Mouse (Mus musculus): ENCODE results near the gene Enkd1. TPM values are rescaled to one million over a fixed set of nuclear protein-coding genes. Genes with fewer than 3 reads are reported as not detected.

Gene Enkd1
- 5.8 and 6.6 TPM in 2 replicates for polyA plus RNA-seq (2012; rRNA removed)

- DNase-seq (ENCODE audit: low read depth, low spot score): peak; percentile 72
- 2% methylated on average over 55 of the region's 55 CpGs for WGBS
These were observed at the start of gene Enkd1, which contains the start of gene 4933405L10Rik for GRCm38 (mm10) chr8:105707498-105708403. Gene Enkd1 (minus strand): TSS chr8:105708210. Gene 4933405L10Rik (plus strand): TSS chr8:105707655.

GRCm38 (mm10) chr8:105754688-105755087, 46.7 kb upstream of the Enkd1 start:
- 45% methylated on average over 2 of the region's 2 CpGs for WGBS
- no peak for DNase-seq (ENCODE audit: low read depth, low spot score)

GRCm38 (mm10) chr8:105753916-105754315, 45.9 kb upstream of the Enkd1 start:
- 65% methylated on average over 2 of the region's 2 CpGs for WGBS
- no peak for DNase-seq (ENCODE audit: low read depth, low spot score)

DNA sequence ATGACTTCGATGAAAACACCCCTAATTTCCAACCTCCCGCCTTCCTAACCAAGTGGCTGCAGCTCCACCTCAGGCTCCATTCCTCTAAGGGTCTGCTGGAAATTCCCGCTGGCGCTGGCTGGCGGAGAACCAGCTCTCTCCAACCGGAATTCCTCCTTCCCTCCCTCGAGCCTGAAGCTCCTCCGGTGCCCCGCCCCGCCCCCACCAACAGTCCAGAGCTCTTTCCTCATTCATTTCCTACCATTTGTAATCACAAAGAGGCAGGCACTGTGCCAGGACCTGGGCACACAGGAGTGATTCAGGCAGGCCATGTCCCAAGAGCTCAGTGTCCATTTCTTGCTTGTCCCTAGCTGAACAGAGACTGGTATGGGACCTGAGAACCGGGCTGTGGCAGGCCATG, 42.6 kb upstream of the Enkd1 start:
- DNase-seq (ENCODE audit: low read depth, low spot score): peak; percentile 75
- 8% methylated on average over 11 of the region's 11 CpGs for WGBS

- DNase-seq (ENCODE audit: low read depth, low spot score): no peak
These were observed 35.3 kb upstream of the Enkd1 start for GRCm38 (mm10) chr8:105743301-105743700.

DNA sequence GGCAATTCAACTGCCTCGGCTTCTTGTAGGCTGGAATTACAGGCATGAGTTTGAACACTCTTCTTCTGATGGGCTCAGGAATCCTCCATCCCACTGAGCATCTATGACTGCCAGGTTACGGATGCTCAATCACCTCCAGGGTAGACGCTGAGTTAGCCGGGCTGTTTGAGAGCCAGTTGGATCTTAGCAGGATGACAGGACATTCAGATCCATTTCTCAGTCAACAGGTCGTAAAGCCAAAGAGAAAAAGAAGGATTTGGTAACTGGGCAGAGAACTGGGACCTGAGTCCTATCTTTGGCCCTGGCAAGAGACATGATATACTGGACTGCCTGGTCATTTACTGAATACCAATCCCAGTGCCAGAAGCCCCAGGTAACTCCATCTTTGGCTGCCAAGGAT, 31.2 kb upstream of the Enkd1 start:
- 81% methylated on average over 5 of the region's 5 CpGs for WGBS
- no peak for DNase-seq (ENCODE audit: low read depth, low spot score)

More at GRCm38 (mm10) chr8:105743301-105743700, 35.3 kb upstream of the Enkd1 start:
- 86% methylated on average over 4 of the region's 4 CpGs for WGBS

GRCm38 (mm10) chr8:105732186-105732585, 24.2 kb upstream of the Enkd1 start:
- 94% methylated on average over 5 of the region's 5 CpGs for WGBS
- no peak for DNase-seq (ENCODE audit: low read depth, low spot score)

- WGBS: 78% methylated on average over 18 of the region's 18 CpGs
- no peak for DNase-seq (ENCODE audit: low read depth, low spot score)
These were observed 19.6 kb upstream of the Enkd1 start for GRCm38 (mm10) chr8:105727397-105728124.

- no peak for DNase-seq (ENCODE audit: low read depth, low spot score)
- WGBS: 86% methylated on average over 5 of the region's 5 CpGs
These were observed 17.7 kb upstream of the Enkd1 start for GRCm38 (mm10) chr8:105725726-105726125.

GRCm38 (mm10) chr8:105722861-105723260, 14.9 kb upstream of the Enkd1 start:
- DNase-seq (ENCODE audit: low read depth, low spot score): no peak
- 92% methylated on average over 9 of the region's 9 CpGs for WGBS

DNA sequence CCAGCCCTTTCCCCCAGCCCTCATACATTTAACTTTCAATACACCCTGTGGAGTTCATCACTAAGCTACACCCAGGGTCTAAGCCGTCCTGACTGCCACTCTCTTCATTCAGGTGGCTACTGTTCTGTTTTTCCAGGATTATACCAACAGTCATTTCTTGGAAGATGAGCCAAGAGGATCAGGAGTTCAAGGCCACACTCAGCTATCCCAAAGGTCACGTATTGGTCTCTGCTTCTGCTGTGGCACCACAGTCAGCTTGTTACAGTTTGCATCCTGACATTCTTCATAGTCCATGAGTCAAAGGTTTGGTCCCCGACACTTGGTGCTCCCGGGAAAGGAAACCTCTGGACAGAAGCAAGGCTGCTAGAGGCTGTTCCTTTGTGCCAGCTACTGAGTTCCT, 11.6 kb upstream of the Enkd1 start:
- no peak for DNase-seq (ENCODE audit: low read depth, low spot score)

GRCm38 (mm10) chr8:105716302-105716945, 8.4 kb upstream of the Enkd1 start:
- WGBS: 93% methylated on average over 15 of the region's 15 CpGs
- no peak for DNase-seq (ENCODE audit: low read depth, low spot score)

More for the DNA sequence above, 11.6 kb upstream of the Enkd1 start:
- WGBS: 85% methylated on average over 4 of the region's 4 CpGs

DNA sequence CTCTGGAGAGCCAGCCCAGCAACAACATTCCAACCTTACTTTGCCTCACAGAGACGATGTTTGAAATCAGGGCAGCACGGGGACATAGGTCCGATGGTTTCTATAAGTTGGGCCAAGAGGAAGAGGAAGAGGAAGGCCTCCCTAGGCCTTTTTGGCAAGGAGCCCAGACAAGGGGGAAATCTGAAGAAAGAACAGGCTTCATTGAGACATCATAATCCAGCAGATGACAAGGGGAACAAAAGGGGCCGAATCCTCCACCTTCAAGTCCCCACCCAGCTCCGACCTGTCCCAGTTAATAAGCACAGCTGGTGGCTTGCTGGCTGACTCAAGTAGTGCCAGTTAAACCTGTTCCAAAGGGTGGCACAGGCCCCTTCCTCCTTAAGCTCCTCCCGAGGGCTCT, 7.0 kb upstream of the Enkd1 start:
- WGBS: 16% methylated on average over 6 of the region's 6 CpGs
- DNase-seq (ENCODE audit: low read depth, low spot score): peak; percentile 31

- DNase-seq (ENCODE audit: low read depth, low spot score): peak; percentile 93
- WGBS: under 1% methylated on average over 3 of the region's 3 CpGs
These were observed 6.1 kb upstream of the Enkd1 start for GRCm38 (mm10) chr8:105714139-105714538.

GRCm38 (mm10) chr8:105712286-105712685, 4.3 kb upstream of the Enkd1 start:
- 85% methylated on average over 3 of the region's 3 CpGs for WGBS
- no peak for DNase-seq (ENCODE audit: low read depth, low spot score)

DNA sequence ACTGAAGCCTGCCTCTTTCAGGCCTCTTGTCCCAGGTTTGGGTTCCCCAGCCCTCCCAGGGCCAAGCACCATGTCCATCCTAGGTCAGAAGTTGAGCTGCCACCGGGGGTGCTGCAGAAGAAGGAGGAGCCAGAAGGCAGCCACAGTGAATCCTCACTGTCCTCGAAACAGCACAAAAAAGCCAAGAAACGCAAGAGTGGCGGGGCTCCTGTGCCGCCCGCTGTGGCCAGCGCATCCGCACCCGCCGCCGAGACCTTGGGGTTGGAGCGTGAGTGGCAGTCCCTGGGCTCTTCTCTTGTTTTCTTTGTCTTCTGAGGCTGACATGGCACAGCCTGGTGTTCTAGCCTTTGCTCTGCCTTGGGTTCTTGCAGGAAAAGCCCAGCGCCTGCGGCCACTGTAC, 1.3 kb upstream of the Enkd1 start:
- no peak for DNase-seq (ENCODE audit: low read depth, low spot score)
- 82% methylated on average over 13 of the region's 14 CpGs for WGBS

- 92% methylated on average over 8 of the region's 8 CpGs for WGBS
- no peak for DNase-seq (ENCODE audit: low read depth, low spot score)
These were observed 665 bp upstream of the Enkd1 start for GRCm38 (mm10) chr8:105708675-105709074.

- no peak for DNase-seq (ENCODE audit: low read depth, low spot score)
- WGBS: 90% methylated on average over 12 of the region's 12 CpGs
These were observed 1.6 kb downstream of the Enkd1 start for GRCm38 (mm10) chr8:105706426-105706825.

DNA sequence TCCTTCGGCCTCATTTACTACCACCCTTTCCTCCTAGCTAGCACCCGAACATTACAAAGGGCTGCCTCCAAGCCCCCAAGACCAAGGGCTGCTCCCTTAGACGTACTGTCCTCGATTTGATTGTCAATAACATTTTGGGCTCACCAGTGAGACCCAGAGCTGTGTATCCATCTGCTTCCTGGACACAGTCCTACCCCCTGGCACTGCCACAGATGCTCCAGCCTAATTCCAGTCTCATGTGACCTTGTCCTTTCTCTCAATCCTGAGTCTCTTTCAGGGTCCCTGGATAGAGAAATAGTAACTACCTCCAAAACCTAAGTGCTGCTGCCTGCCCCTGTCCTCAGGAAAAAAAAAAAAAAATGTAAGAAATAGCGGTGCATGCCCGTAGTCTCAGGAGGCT, 3.1 kb downstream of the Enkd1 start:
- no peak for DNase-seq (ENCODE audit: low read depth, low spot score)
- whole genome bisulfite sequencing: 89% methylated on average over 6 of the region's 6 CpGs

- DNase-seq (ENCODE audit: low read depth, low spot score): no peak
- WGBS: 94% methylated on average over 34 of the region's 34 CpGs
These were observed 3.7 kb downstream of the Enkd1 start for GRCm38 (mm10) chr8:105704146-105704812.

Data from large intestine, adult 2 months (tissue).